Comparison of ENCODE assay signal across 8 mouse cellular contexts in genomic region chr2:173171956-173172355, GRCm38 (mm10). TPM values are rescaled to one million over a fixed set of nuclear protein-coding genes. Genes with fewer than 3 reads are reported as not detected.
A peak's percentile ranks its signal among the peaks of the same experiment; 100 is the strongest.
DNase-seq lines count a peak whose midpoint lies in the region; ATAC-seq and TF ChIP-seq lines count a peak whose summit lies in the region.

No protein-coding gene starts in this region.

- peak; percentile 28 for DNase-seq in kidney, adult 2 months
- DNase-seq in kidney, postnatal 25 days: no peak
- peak; percentile 30 for DNase-seq in kidney, postnatal 14 days
- no peak for DNase-seq in midbrain, postnatal 0 days (ENCODE audit: low spot score)
- DNase-seq in retina, embryonic 14.5 days (ENCODE audit: low spot score): no peak
- DNase-seq in layer of hippocampus, postnatal 14 days (ENCODE audit: low spot score in 2 of 2): no peak
- DNase-seq in cerebellum, postnatal 25 days: no peak

- TF ChIP-seq CTCF in kidney, adult 2 months (conservative IDR thresholded peaks at IDR 0.05; ENCODE audit: insufficient read depth, insufficient read length, low read depth, low read length): no peak
- TF ChIP-seq CTCF in midbrain, postnatal 0 days (IDR thresholded peaks at IDR 0.05): no peak

- H3K27ac ChIP-seq in kidney, adult 2 months (ENCODE audit: insufficient read depth, low read depth, low read length): peak overlapping the region; percentile 34; the same call in 1 of the 2 replicates
- no peak overlapping the region for H3K27ac ChIP-seq in midbrain, postnatal 0 days (ENCODE audit: low read depth, low read length)

- 44% methylated on average over 5 of the region's 5 CpGs for WGBS in kidney, adult 2 months
- 89% methylated on average over 5 of the region's 5 CpGs for WGBS in midbrain, postnatal 0 days

- H3K4me2 ChIP-seq in midbrain, postnatal 0 days (ENCODE audit: low read depth, low read length, poor library complexity, severe bottlenecking): no peak overlapping the region; the same call in 1 of the 2 replicates

- 0 out of 2 replicates have a peak overlapping the region, but pooled peaks have one; percentile 39 for H3K9ac ChIP-seq in midbrain, postnatal 0 days (replicated peaks; ENCODE audit: low read length, poor library complexity, severe bottlenecking)

- H3K36me3 ChIP-seq in kidney, adult 2 months (ENCODE audit: control insufficient read depth, insufficient read depth, low read length): no peaks in the 10 kb centered on the region
- no peaks in the 10 kb centered on the region for H3K36me3 ChIP-seq in midbrain, postnatal 0 days (ENCODE audit: insufficient read depth, low read length)

- peaks cover 36% of the 10 kb centered on the region for H3K4me1 ChIP-seq in kidney, adult 2 months (ENCODE audit: control insufficient read depth, insufficient read depth, low read length)
- peaks cover 15% of the 10 kb centered on the region for H3K4me1 ChIP-seq in midbrain, postnatal 0 days (ENCODE audit: insufficient read depth, low read length)

- peak; percentile 31 for ATAC-seq in granulocyte monocyte progenitor cell, adult 5-6 weeks (replicated peaks; ENCODE audit: poor library complexity, severe bottlenecking)
- no peak for ATAC-seq in midbrain, postnatal 0 days (ENCODE audit: low FRiP score)

- no peaks in the 10 kb centered on the region for H3K27me3 ChIP-seq in kidney, adult 2 months (replicated peaks; ENCODE audit: control insufficient read depth, insufficient read depth, low read length)
- H3K27me3 ChIP-seq in midbrain, postnatal 0 days (ENCODE audit: insufficient read depth, low read length): no peaks in the 10 kb centered on the region

- no peaks in the 10 kb centered on the region for H3K9me3 ChIP-seq in midbrain, postnatal 0 days (ENCODE audit: low read length)

- H3K4me3 ChIP-seq in kidney, adult 2 months (ENCODE audit: insufficient read depth, low read depth, low read length): no peak overlapping the region
- H3K4me3 ChIP-seq in midbrain, postnatal 0 days (ENCODE audit: low read depth, low read length): no peak overlapping the region

- TF ChIP-seq POLR2A in kidney, adult 2 months (IDR thresholded peaks at IDR 0.05; ENCODE audit: low read depth, low read length): no peak

RNA-seq across cellular contexts. Expression of gene Pck1, which starts 19.1 kb away (rescaled TPM):
- 648 and 871 TPM in 2 replicates for polyA plus RNA-seq in kidney, adult 2 months (2012; rRNA removed)
- total RNA-seq in granulocyte monocyte progenitor cell, adult 5-6 weeks (2014; fragmentation: Nextera tagmentation): not detected in 2 replicates
- total RNA-seq in granulocyte monocyte progenitor cell, adult 5-6 weeks (2017): not detected in 2 replicates
- total RNA-seq in midbrain, postnatal 0 days (2014; rRNA removed): not detected in 2 replicates
- 0.07 TPM in 1 of 2 replicates, not detected in the other for polyA plus RNA-seq in midbrain, postnatal 0 days (2015; fragmentation: Nextera tagmentation; extraction: Ambion mirVana)
- total RNA-seq in layer of hippocampus, postnatal 14 days (2021): not detected

RNA-seq across cellular contexts. Expression of gene Zbp1, which starts 46.8 kb away (rescaled TPM):
- 3.3 and 7.8 TPM in 2 replicates for polyA plus RNA-seq in kidney, adult 2 months (2012; rRNA removed)
- 1.8 and 5.0 TPM in 2 replicates for total RNA-seq in granulocyte monocyte progenitor cell, adult 5-6 weeks (2014; fragmentation: Nextera tagmentation)
- total RNA-seq in granulocyte monocyte progenitor cell, adult 5-6 weeks (2017): 1.2 and 5.3 TPM in 2 replicates
- not detected in 2 replicates for total RNA-seq in midbrain, postnatal 0 days (2014; rRNA removed)
- polyA plus RNA-seq in midbrain, postnatal 0 days (2015; fragmentation: Nextera tagmentation; extraction: Ambion mirVana): 0.38 and 0.57 TPM in 2 replicates
- not detected for total RNA-seq in layer of hippocampus, postnatal 14 days (2021)

RNA-seq across cellular contexts. Expression of gene Ctcfl, which starts 52.6 kb away (rescaled TPM):
- 0.03 TPM in 2 replicates for polyA plus RNA-seq in kidney, adult 2 months (2012; rRNA removed)
- total RNA-seq in granulocyte monocyte progenitor cell, adult 5-6 weeks (2014; fragmentation: Nextera tagmentation): not detected in 2 replicates
- total RNA-seq in granulocyte monocyte progenitor cell, adult 5-6 weeks (2017): not detected in 2 replicates
- total RNA-seq in midbrain, postnatal 0 days (2014; rRNA removed): not detected in 2 replicates
- not detected in 2 replicates for polyA plus RNA-seq in midbrain, postnatal 0 days (2015; fragmentation: Nextera tagmentation; extraction: Ambion mirVana)
- not detected for total RNA-seq in layer of hippocampus, postnatal 14 days (2021)

Comparison
In these comparisons a context has a peak if more than half of its experiments do, and no peak if none do; other contexts are left out.
1. DNase-seq: peak in kidney, adult 2 months (single experiment) and kidney, postnatal 14 days (single experiment); none in kidney, postnatal 25 days (0 of 2), midbrain, postnatal 0 days (single experiment), retina, embryonic 14.5 days (single experiment), layer of hippocampus, postnatal 14 days (0 of 2) and cerebellum, postnatal 25 days (0 of 2).